ENCODE assay signal across 7 mouse cellular contexts in genomic region chr19:47319521-47320330, GRCm38 (mm10).
DNase-seq lines count a peak whose midpoint lies in the region; ATAC-seq and TF ChIP-seq lines count a peak whose summit lies in the region.

No protein-coding gene starts in this region.

- no peak overlapping the region for H3K4me3 ChIP-seq in layer of hippocampus, adult 2 months
- H3K4me3 ChIP-seq in embryonic facial prominence, embryonic 10.5 days: peak overlapping the region; percentile 31
- peak overlapping the region; percentile 38 for H3K4me3 ChIP-seq in heart, postnatal 0 days (ENCODE audit: low read depth, low read length)
- peak overlapping the region; percentile 42 for H3K4me3 ChIP-seq in lung, postnatal 0 days (ENCODE audit: low read depth, low read length)

- no peaks in the 10 kb centered on the region for H3K36me3 ChIP-seq in embryonic facial prominence, embryonic 10.5 days (replicated peaks)
- H3K36me3 ChIP-seq in heart, postnatal 0 days (replicated peaks; ENCODE audit: control insufficient read depth, insufficient read depth, low read length): no peaks in the 10 kb centered on the region
- H3K36me3 ChIP-seq in lung, postnatal 0 days (ENCODE audit: insufficient read depth, low read length): no peaks in the 10 kb centered on the region

- WGBS in embryonic facial prominence, embryonic 10.5 days: 57% methylated on average over 10 of the region's 10 CpGs
- 58% methylated on average over 10 of the region's 10 CpGs for WGBS in heart, postnatal 0 days
- WGBS in lung, postnatal 0 days: 53% methylated on average over 10 of the region's 10 CpGs

- 0 out of 2 replicates have a peak overlapping the region, but pooled peaks have one; percentile 28 for H3K27ac ChIP-seq in layer of hippocampus, adult 2 months
- peak overlapping the region; percentile 83 for H3K27ac ChIP-seq in embryonic facial prominence, embryonic 10.5 days (replicated peaks)
- peak overlapping the region; percentile 85 for H3K27ac ChIP-seq in heart, postnatal 0 days (ENCODE audit: low read depth)
- peak overlapping the region; percentile 84 for H3K27ac ChIP-seq in lung, postnatal 0 days (ENCODE audit: low read length)

- no peak for TF ChIP-seq EP300 in heart, postnatal 0 days (IDR thresholded peaks at IDR 0.05; ENCODE audit: low read depth)
- no peak for TF ChIP-seq EP300 in lung, postnatal 0 days (IDR thresholded peaks at IDR 0.05)

- no peak for ATAC-seq in heart, postnatal 0 days (ENCODE audit: insufficient read depth, low read depth)
- peak; percentile 25 for ATAC-seq in lung, postnatal 0 days
- no peak for ATAC-seq in cerebellum, adult (ENCODE audit: insufficient number of reproducible peaks, low FRiP score, low TSS enrichment)

- H3K9ac ChIP-seq in heart, postnatal 0 days (replicated peaks; ENCODE audit: low read depth, low read length): peak overlapping the region; percentile 48
- H3K9ac ChIP-seq in lung, postnatal 0 days (replicated peaks; ENCODE audit: low read depth): peak overlapping the region; percentile 39

- no peak for DNase-seq in layer of hippocampus, adult 2 months (ENCODE audit: low spot score in 2 of 2)
- no peak for DNase-seq in layer of hippocampus, postnatal 36 days
- no peak for DNase-seq in embryonic facial prominence, embryonic 10.5 days (ENCODE audit: low spot score)
- no peak for DNase-seq in heart, postnatal 0 days (ENCODE audit: low spot score)
- peak; percentile 50 for DNase-seq in lung, postnatal 0 days (ENCODE audit: low spot score)
- DNase-seq in spleen, adult 18-20 months: no peak

- H3K27me3 ChIP-seq in embryonic facial prominence, embryonic 10.5 days (replicated peaks; ENCODE audit: low read depth, poor library complexity, severe bottlenecking): no peaks in the 10 kb centered on the region
- no peaks in the 10 kb centered on the region for H3K27me3 ChIP-seq in heart, postnatal 0 days (ENCODE audit: control insufficient read depth, insufficient read depth, low read length)
- no peaks in the 10 kb centered on the region for H3K27me3 ChIP-seq in lung, postnatal 0 days (replicated peaks; ENCODE audit: insufficient read depth, low read length)

- H3K4me2 ChIP-seq in heart, postnatal 0 days (ENCODE audit: low read depth, low read length): peak overlapping the region; percentile 30
- H3K4me2 ChIP-seq in lung, postnatal 0 days (replicated peaks; ENCODE audit: low read depth, low read length): peak overlapping the region; percentile 54

- TF ChIP-seq CTCF in layer of hippocampus, adult 2 months (conservative IDR thresholded peaks at IDR 0.05): no peak
- peak; percentile 9; the same call in 1 of the 2 replicates for TF ChIP-seq CTCF in heart, postnatal 0 days (IDR thresholded peaks at IDR 0.05; ENCODE audit: low read depth)
- TF ChIP-seq CTCF in lung, postnatal 0 days (IDR thresholded peaks at IDR 0.05): peak; percentile 48

- no peaks in the 10 kb centered on the region for H3K9me3 ChIP-seq in embryonic facial prominence, embryonic 10.5 days
- H3K9me3 ChIP-seq in heart, postnatal 0 days (replicated peaks; ENCODE audit: control insufficient read depth, low read length): no peaks in the 10 kb centered on the region
- H3K9me3 ChIP-seq in lung, postnatal 0 days (ENCODE audit: low read length): no peaks in the 10 kb centered on the region

- peaks cover 95% of the 10 kb centered on the region for H3K4me1 ChIP-seq in embryonic facial prominence, embryonic 10.5 days
- H3K4me1 ChIP-seq in heart, postnatal 0 days (ENCODE audit: control insufficient read depth, insufficient read depth): peaks cover 66% of the 10 kb centered on the region
- peaks cover 20% of the 10 kb centered on the region; the same call in 1 of the 2 replicates for H3K4me1 ChIP-seq in lung, postnatal 0 days (ENCODE audit: insufficient read depth, low read depth, low read length)

Comparison
In these comparisons a context has a peak if more than half of its experiments do, and no peak if none do; other contexts are left out.
1. H3K27ac ChIP-seq: peak in every context shown above with its lines; median percentile 85 in heart, postnatal 0 days; 84 in lung, postnatal 0 days; 83 in embryonic facial prominence, embryonic 10.5 days; 28 in layer of hippocampus, adult 2 months.